Mouse (Mus musculus) CH12.LX (cell line): ENCODE measurements at regions not wholly inside any gene's neighbourhood (a gene's known extent, or its start where the extent isn't known, plus 50 kb on each side); places are given as distances from the start of the nearest gene placed in this dataset.

Experiments
- DNase-seq: peaks from one replicate; pipeline ENCODE4 v3.0.0-alpha.2; 2013; ENCODE audit errors: extremely low read depth
- H3K27ac ChIP-seq: 2 replicates; pipeline ENCODE4 v1.5.1; 2012; ENCODE audit warnings: low read depth, mild to moderate bottlenecking, control low read depth, moderate library complexity; ENCODE audit not compliant: insufficient read depth
- H3K27me3 ChIP-seq: replicated peaks from 2 replicates; pipeline ENCODE3; 2012; ENCODE audit warnings: inconsistent platforms
- H3K36me3 ChIP-seq, 2 experiments: replicated peaks in 1 of 2; 2 replicates each; pipeline versions ENCODE3 to v1.6.1; 2012; ENCODE audit warnings: inconsistent platforms in 1 of 2, low read length in 1 of 2, mild to moderate bottlenecking in 1 of 2, mixed read lengths in 1 of 2, moderate library complexity in 1 of 2; ENCODE audit not compliant: control insufficient read depth in 1 of 2, insufficient read depth in 1 of 2
- H3K4me1 ChIP-seq, 2 experiments: 2 replicates each; pipeline ENCODE4 v1.6.1; 2012; ENCODE audit warnings: inconsistent platforms in 1 of 2, moderate library complexity in 1 of 2; ENCODE audit not compliant: insufficient read depth in 2 of 2, control insufficient read depth in 1 of 2
- H3K4me2 ChIP-seq: 2 replicates; pipeline ENCODE4 v1.6.1; 2012; ENCODE audit warnings: low read depth, mild to moderate bottlenecking, control low read depth; ENCODE audit not compliant: poor library complexity, insufficient read depth, severe bottlenecking
- H3K4me3 ChIP-seq, 3 experiments: fragments of 150-350 bp in 1 of 3; sonication (generic) in 1 of 3; replicated peaks in 1 of 3; 2 replicates each; pipeline versions ENCODE3 to v1.5.1; 2011 to 2012; ENCODE audit warnings: low read depth in 2 of 3, low read length in 2 of 3, mild to moderate bottlenecking in 2 of 3, moderate library complexity in 2 of 3, control low read depth in 1 of 3, improper control_type of control experiment in 1 of 3, inconsistent platforms in 1 of 3, mixed read lengths in 1 of 3; ENCODE audit not compliant: poor library complexity in 1 of 3
- H3K79me2 ChIP-seq: replicated peaks from 2 replicates; pipeline ENCODE4 v1.6.1; 2012; ENCODE audit warnings: mild to moderate bottlenecking, moderate library complexity; ENCODE audit not compliant: control insufficient read depth, poor library complexity, insufficient read depth, severe bottlenecking; ENCODE audit errors: extremely low read depth
- H3K9ac ChIP-seq: 2 replicates; pipeline ENCODE4 v1.6.1; 2012; ENCODE audit warnings: low read depth, mild to moderate bottlenecking, control low read depth, moderate library complexity; ENCODE audit not compliant: insufficient read depth
- H3K9me3 ChIP-seq: replicated peaks from 2 replicates; pipeline ENCODE3; 2012; ENCODE audit warnings: low read length, inconsistent platforms, mixed read lengths
- CHD2 ChIP-seq: IDR thresholded peaks from 2 replicates; pipeline ENCODE4 v1.6.1; 2011; ENCODE audit warnings: low read length, improper control_type of control experiment
- CTCF ChIP-seq, 2 experiments: IDR thresholded peaks in 1 of 2; conservative IDR thresholded peaks in 1 of 2; 2 replicates each; pipeline ENCODE4 v1.5.1; 2011 to 2012; ENCODE audit warnings: low read depth in 2 of 2, low read length in 2 of 2, improper control_type of control experiment in 1 of 2, inconsistent platforms in 1 of 2, mild to moderate bottlenecking in 1 of 2, moderate library complexity in 1 of 2
- E2F4 ChIP-seq: IDR thresholded peaks from 2 replicates; pipeline ENCODE4 v1.6.1; 2011; ENCODE audit warnings: low read depth, low read length, improper control_type of control experiment; ENCODE audit not compliant: insufficient replicate concordance
- ELF1 ChIP-seq: IDR thresholded peaks from 2 replicates; pipeline ENCODE4 v1.6.1; 2014; ENCODE audit warnings: low read depth, mild to moderate bottlenecking, inconsistent platforms, low read length, improper control_type of control experiment
- EP300 ChIP-seq: IDR thresholded peaks from 2 replicates; pipeline ENCODE4 v1.6.1; 2011; ENCODE audit warnings: low read length, improper control_type of control experiment
- ETS1 ChIP-seq: conservative IDR thresholded peaks from 2 replicates; pipeline ENCODE4 v1.6.1; 2012; ENCODE audit warnings: low read depth, mild to moderate bottlenecking, inconsistent platforms, low read length, improper control_type of control experiment, moderate library complexity
- HCFC1 ChIP-seq: IDR thresholded peaks from 2 replicates; pipeline ENCODE4 v1.6.1; 2012; ENCODE audit warnings: low read depth, mild to moderate bottlenecking, inconsistent platforms, low read length, improper control_type of control experiment
- IRF4 ChIP-seq: IDR thresholded peaks from 2 replicates; pipeline ENCODE4 v1.6.1; 2014; ENCODE audit warnings: low read depth, mild to moderate bottlenecking, inconsistent platforms, low read length, improper control_type of control experiment
- JUN ChIP-seq: IDR thresholded peaks from 2 replicates; pipeline ENCODE4 v1.6.1; 2011; ENCODE audit warnings: low read depth, mild to moderate bottlenecking, low read length, improper control_type of control experiment, moderate library complexity; ENCODE audit not compliant: insufficient read depth
- MAX ChIP-seq: IDR thresholded peaks from 2 replicates; pipeline ENCODE4 v1.6.1; 2011; ENCODE audit warnings: low read length, improper control_type of control experiment
- MEF2A ChIP-seq: IDR thresholded peaks from 2 replicates; pipeline ENCODE4 v1.6.1; 2014; ENCODE audit warnings: low read depth, mild to moderate bottlenecking, inconsistent platforms, low read length, improper control_type of control experiment, borderline replicate concordance
- MXI1 ChIP-seq: IDR thresholded peaks from 2 replicates; pipeline ENCODE4 v1.6.1; 2011; ENCODE audit warnings: mild to moderate bottlenecking, low read depth, low read length, improper control_type of control experiment
- PAX5 ChIP-seq: IDR thresholded peaks from 2 replicates; pipeline ENCODE4 v1.6.1; 2012; ENCODE audit warnings: low read length, inconsistent platforms, mixed read lengths
- POLR2AphosphoS2 ChIP-seq: IDR thresholded peaks from 2 replicates; pipeline ENCODE4 v1.6.1; 2011; ENCODE audit warnings: low read depth, low read length, improper control_type of control experiment
- RAD21 ChIP-seq: IDR thresholded peaks from 2 replicates; pipeline ENCODE4 v1.6.1; 2011; ENCODE audit warnings: low read depth, mild to moderate bottlenecking, low read length, improper control_type of control experiment, moderate library complexity
- SIN3A ChIP-seq: IDR thresholded peaks from 2 replicates; pipeline ENCODE4 v1.6.1; 2012; ENCODE audit warnings: low read length, improper control_type of control experiment, inconsistent platforms
- SMC3 ChIP-seq: IDR thresholded peaks from 2 replicates; pipeline ENCODE4 v1.6.1; 2011; ENCODE audit warnings: low read depth, low read length, improper control_type of control experiment
- UBTF ChIP-seq: IDR thresholded peaks from 2 replicates; pipeline ENCODE4 v1.6.1; 2012; ENCODE audit warnings: low read depth, mild to moderate bottlenecking, inconsistent platforms, low read length, improper control_type of control experiment, moderate library complexity
- USF1 ChIP-seq: IDR thresholded peaks from 2 replicates; pipeline ENCODE4 v1.6.1; 2014; ENCODE audit warnings: low read depth, mild to moderate bottlenecking, inconsistent platforms, low read length, improper control_type of control experiment
- ZC3H11A ChIP-seq: IDR thresholded peaks from 2 replicates; pipeline ENCODE4 v1.6.1; 2012; ENCODE audit warnings: low read depth, mild to moderate bottlenecking, inconsistent platforms, low read length, improper control_type of control experiment
- ZKSCAN1 ChIP-seq: IDR thresholded peaks from 2 replicates; pipeline ENCODE4 v1.6.1; 2012; ENCODE audit warnings: low read depth, inconsistent platforms, low read length, improper control_type of control experiment, borderline replicate concordance
- ZMIZ1 ChIP-seq: IDR thresholded peaks from 2 replicates; pipeline ENCODE4 v1.6.1; 2012; ENCODE audit warnings: low read depth, mild to moderate bottlenecking, inconsistent platforms, low read length, improper control_type of control experiment
- dilution Hi-C: fragments of 300-500 bp; cut with MboI; formaldehyde crosslinking; loops from 2 replicates; pipeline ENCODE4 v1.14.3; 2020; ENCODE audit warnings: low sequenced_read_pairs; ENCODE audit not compliant: extremely low pct_unique_long_range_greater_than_20kb, extremely low pct_ligation_motif_present
- in situ Hi-C: fragments of 300-500 bp; cut with MboI; formaldehyde crosslinking; loops from 3 replicates; pipeline ENCODE4 v1.14.3; 2019; ENCODE audit warnings: low sequenced_read_pairs, low pct_ligation_motif_present, low pct_unique_long_range_greater_than_20kb, mixed read lengths

- no peak for DNase-seq
- peaks cover 11 to 47% of the 10 kb centered on the region in 2 experiments for H3K4me1 ChIP-seq
- no peak overlapping the region for H3K27ac ChIP-seq
- H3K79me2 ChIP-seq = no peaks in the 10 kb centered on the region
- no peak for TF ChIP-seq MEF2A
- TF ChIP-seq MXI1 = no peak
- TF ChIP-seq E2F4 = no peak
- no peak for TF ChIP-seq CHD2
- no peak for TF ChIP-seq ZC3H11A
- TF ChIP-seq SIN3A = no peak
- no peaks in the 10 kb centered on the region for H3K36me3 ChIP-seq
- dilution Hi-C loops (no loop called here), in situ Hi-C loops (no loop called here)
- no peak overlapping the region for H3K4me2 ChIP-seq
- no peak overlapping the region for H3K9ac ChIP-seq
- no peaks in the 10 kb centered on the region for H3K27me3 ChIP-seq
- H3K4me3 ChIP-seq = no peak overlapping the region
- H3K9me3 ChIP-seq = no peaks in the 10 kb centered on the region
These were observed 87.5 kb upstream of the Haao start for GRCm38 (mm10) chr17:83935232-83935631.

DNA sequence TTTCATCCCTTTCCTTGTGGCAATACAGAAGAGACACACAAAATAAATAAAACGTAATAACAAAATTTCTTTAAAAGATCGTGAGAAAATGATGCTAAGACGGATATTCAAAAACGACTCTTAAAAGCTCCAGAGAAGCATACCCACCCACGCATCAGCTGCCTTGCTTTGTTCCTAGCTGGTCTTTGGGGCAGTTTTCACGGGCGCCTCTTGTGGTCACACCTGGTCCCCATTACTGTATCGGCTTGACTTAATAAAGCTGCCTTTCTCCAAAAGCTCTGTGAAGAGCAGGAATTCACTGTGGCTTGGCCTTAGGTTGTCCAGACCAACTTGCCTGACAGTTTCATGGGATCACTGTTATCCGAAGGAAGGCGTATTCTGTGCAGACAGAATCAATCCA lies 86.0 kb upstream of the Haao start:
- Histone ChIP-seq H3K9me3 (no peaks in the 10 kb centered on the region), H3K27ac (no peak overlapping the region), H3K4me2 (no peak overlapping the region)
- in situ Hi-C loops = no loop called here
- dilution Hi-C loops = no loop called here
- TF ChIP-seq RAD21 (peak; percentile 1), CTCF (conservative IDR thresholded peaks at IDR 0.05 in 1 of 2, IDR thresholded peaks at IDR 0.05 in 1 of 2; ENCODE audit: low read depth in 2 of 2, low read length in 2 of 2) (peak in 1 of 2 experiments; percentile 21; a peak in 1 of 4 replicates), ZMIZ1 (no peak), MAX (no peak)
- TF ChIP-seq, all 38 proteins: peak for 2
- Histone ChIP-seq H3K9ac (no peak overlapping the region), H3K4me3 (no peak overlapping the region), H3K4me1 (peaks cover 11 to 42% of the 10 kb centered on the region in 2 experiments), H3K36me3 (no peaks in the 10 kb centered on the region), H3K79me2 (no peaks in the 10 kb centered on the region), H3K27me3 (no peaks in the 10 kb centered on the region)
- no peak for DNase-seq

- TF ChIP-seq ETS1 (no peak), ZMIZ1 (no peak), ELF1 (no peak), POLR2AphosphoS2 (no peak), HCFC1 (no peak), IRF4 (no peak), CHD2 (no peak), MXI1 (no peak), USF1 (no peak), JUN (no peak), UBTF (no peak), PAX5 (no peak), E2F4 (no peak), ZKSCAN1 (no peak), EP300 (no peak), SMC3 (no peak)
- TF ChIP-seq, all 38 proteins: peak for 0
- H3K79me2 ChIP-seq = no peaks in the 10 kb centered on the region
- no peak overlapping the region for H3K4me2 ChIP-seq
- no peak overlapping the region for H3K9ac ChIP-seq
- no peaks in the 10 kb centered on the region for H3K36me3 ChIP-seq
- no peaks in the 10 kb centered on the region for H3K9me3 ChIP-seq
- H3K27me3 ChIP-seq = no peaks in the 10 kb centered on the region
- dilution Hi-C loops (no loop called here), in situ Hi-C loops (no loop called here)
- peaks cover 4 to 34% of the 10 kb centered on the region in 2 experiments; a peak in 3 of 4 replicates for H3K4me1 ChIP-seq
- H3K4me3 ChIP-seq = no peak overlapping the region
- no peak for DNase-seq
- H3K27ac ChIP-seq = no peak overlapping the region
These were observed 82.6 kb upstream of the Haao start for GRCm38 (mm10) chr17:83930401-83930800.
